Mouse (Mus musculus): ENCODE measurements around the gene Tmem189. TPM values are rescaled to one million over a fixed set of nuclear protein-coding genes. Genes with fewer than 3 reads are reported as not detected.
A peak's percentile ranks its signal among the peaks of the same experiment; 100 is the strongest.

The Tmem189 gene
- polyA plus RNA-seq, 1 experiment from 2014 or later = 44.5 TPM

DNA sequence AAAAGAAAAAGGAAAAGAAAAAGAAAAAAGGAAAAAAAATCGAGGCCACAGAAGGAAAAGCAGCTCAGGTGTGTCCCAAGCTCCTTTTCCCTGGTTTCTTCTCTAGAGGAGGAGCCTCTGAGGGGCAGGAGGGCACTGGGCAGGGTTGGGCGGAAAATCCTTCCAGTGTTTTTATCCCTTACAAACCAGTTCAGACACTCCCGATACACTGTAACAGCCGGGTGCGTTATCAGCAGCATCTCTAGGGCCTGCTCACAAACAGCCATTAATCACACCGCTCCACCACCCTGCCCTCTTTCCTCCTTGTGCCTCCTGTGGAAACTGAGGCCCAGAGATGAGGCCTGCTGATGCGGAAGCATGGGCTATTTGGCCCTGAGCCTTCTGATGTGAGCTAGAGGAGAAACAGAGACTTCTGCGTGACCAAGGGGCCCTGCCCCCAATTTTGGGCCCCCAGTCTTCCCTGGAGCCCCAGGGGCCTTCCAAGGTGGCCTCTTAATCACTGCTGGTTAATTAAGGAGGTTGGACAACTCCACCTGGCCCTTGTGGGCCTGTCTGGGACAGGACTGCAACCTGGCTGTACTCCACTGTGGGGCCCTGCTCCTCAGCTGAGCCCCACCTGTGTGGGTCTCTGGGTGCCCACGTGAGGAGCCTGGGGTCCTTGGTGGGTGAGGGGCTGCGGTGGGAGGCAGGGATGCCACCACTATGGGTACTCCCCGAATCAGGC lies 31.7 kb upstream of the Tmem189 start:
- H3K27ac ChIP-seq (ENCODE audit: low read length) = no peak overlapping the region
- no peak for ATAC-seq (replicated peaks; ENCODE audit: extremely low read depth, insufficient read depth, low FRiP score)

DNA sequence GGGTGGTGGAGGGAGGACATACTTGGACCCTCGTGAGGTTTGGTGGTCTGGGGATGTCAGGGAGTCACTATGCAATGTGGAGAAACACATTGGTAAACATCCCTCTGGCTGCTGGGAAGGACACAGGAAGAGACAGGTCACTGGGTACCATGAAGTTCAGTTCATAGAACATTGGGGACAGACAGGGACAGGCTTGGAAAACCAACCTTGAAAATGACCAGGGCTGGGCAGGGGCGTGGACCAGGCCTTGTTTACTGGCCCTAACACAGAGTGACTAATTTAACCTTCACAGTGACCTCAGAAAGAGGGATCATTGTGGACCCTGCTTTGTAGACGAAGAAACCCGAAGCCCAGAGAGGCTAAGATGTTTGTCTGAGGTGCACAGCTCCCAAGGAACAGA lies 29.9 kb upstream of the Tmem189 start:
- Histone ChIP-seq H3K4me3 (ENCODE audit: low read length) (no peak overlapping the region), H3K36me3 (ENCODE audit: control insufficient read depth, insufficient read depth) (no peaks in the 10 kb centered on the region), H3K27me3 (ENCODE audit: control insufficient read depth, insufficient read depth, low read length) (peaks cover under 1% of the 10 kb centered on the region; the same call in 1 of the 2 replicates), H3K4me1 (ENCODE audit: control insufficient read depth, insufficient read depth, low read length) (0 out of 2 replicates have a peak, but pooled peaks cover 3% of the 10 kb centered on the region), H3K4me2 (ENCODE audit: low read depth, low read length) (no peak overlapping the region), H3K9me3 (replicated peaks; ENCODE audit: control insufficient read depth, low read length) (no peaks in the 10 kb centered on the region), H3K9ac (ENCODE audit: low read length) (no peak overlapping the region), H3K27ac (ENCODE audit: low read length) (no peak overlapping the region)
- WGBS = 81% methylated on average over 4 of the region's 4 CpGs
- no peak for ATAC-seq (replicated peaks; ENCODE audit: extremely low read depth, insufficient read depth, low FRiP score)

More for the DNA sequence above, 31.7 kb upstream of the Tmem189 start:
- Histone ChIP-seq H3K27me3 (ENCODE audit: control insufficient read depth, insufficient read depth, low read length) (peaks cover 2% of the 10 kb centered on the region; the same call in 1 of the 2 replicates), H3K4me2 (ENCODE audit: low read depth, low read length) (no peak overlapping the region), H3K4me3 (ENCODE audit: low read length) (no peak overlapping the region), H3K9me3 (replicated peaks; ENCODE audit: control insufficient read depth, low read length) (no peaks in the 10 kb centered on the region), H3K4me1 (ENCODE audit: control insufficient read depth, insufficient read depth, low read length) (no peaks in the 10 kb centered on the region), H3K9ac (ENCODE audit: low read length) (no peak overlapping the region), H3K36me3 (ENCODE audit: control insufficient read depth, insufficient read depth) (no peaks in the 10 kb centered on the region)
- 74% methylated on average over 11 of the region's 11 CpGs for WGBS

DNA sequence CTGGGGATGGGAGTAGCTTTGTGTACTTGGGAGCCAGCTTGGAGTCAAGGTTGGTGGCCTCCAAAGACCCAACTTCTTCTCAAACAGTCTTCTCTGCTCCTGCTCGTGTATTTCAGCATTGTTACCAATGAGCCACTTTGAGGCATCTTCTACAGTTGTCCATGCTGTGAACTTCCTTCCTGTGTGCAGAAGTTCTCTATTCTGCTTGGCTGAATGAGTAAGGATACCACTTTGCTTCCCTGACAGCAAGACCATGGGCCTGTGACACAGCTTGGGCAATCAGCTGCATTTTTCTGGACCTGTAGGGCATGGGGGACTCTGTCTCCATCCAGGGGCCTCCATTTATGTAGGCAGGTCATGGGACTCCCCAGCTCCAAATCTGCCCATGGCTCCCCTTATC lies 27.6 kb upstream of the Tmem189 start:
- Histone ChIP-seq H3K4me3 (ENCODE audit: low read length) (no peak overlapping the region), H3K4me1 (ENCODE audit: control insufficient read depth, insufficient read depth, low read length) (peaks cover 13% of the 10 kb centered on the region), H3K27ac (ENCODE audit: low read length) (no peak overlapping the region), H3K27me3 (ENCODE audit: control insufficient read depth, insufficient read depth, low read length) (no peaks in the 10 kb centered on the region), H3K4me2 (ENCODE audit: low read depth, low read length) (no peak overlapping the region), H3K9me3 (replicated peaks; ENCODE audit: control insufficient read depth, low read length) (no peaks in the 10 kb centered on the region), H3K36me3 (ENCODE audit: control insufficient read depth, insufficient read depth) (no peaks in the 10 kb centered on the region), H3K9ac (ENCODE audit: low read length) (no peak overlapping the region)
- 61% methylated on average over 1 of the region's 1 CpGs for WGBS
- ATAC-seq (replicated peaks; ENCODE audit: extremely low read depth, insufficient read depth, low FRiP score) = no peak

DNA sequence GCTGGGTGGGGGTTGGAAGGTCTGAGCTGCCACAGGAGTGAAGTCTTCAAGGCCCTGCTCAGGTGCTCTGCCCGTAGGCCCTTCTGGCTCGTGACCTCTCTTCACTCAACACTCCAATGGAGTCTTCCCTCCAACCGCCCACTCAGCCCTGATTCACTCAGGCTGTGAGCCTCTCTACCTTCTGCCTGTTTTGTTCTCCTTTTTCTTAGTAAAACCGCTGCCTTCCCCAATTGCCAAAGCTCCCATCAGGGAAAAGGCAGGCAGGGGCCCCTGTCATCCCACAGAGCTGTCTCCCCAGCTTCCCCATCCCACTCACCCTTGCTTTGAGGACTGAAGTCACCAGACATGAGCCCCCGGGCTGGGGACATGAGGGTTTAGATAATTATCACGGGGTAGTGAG lies 25.4 kb upstream of the Tmem189 start:
- Histone ChIP-seq H3K36me3 (ENCODE audit: control insufficient read depth, insufficient read depth) (no peaks in the 10 kb centered on the region), H3K27me3 (ENCODE audit: control insufficient read depth, insufficient read depth, low read length) (no peaks in the 10 kb centered on the region), H3K4me2 (ENCODE audit: low read depth, low read length) (no peak overlapping the region), H3K4me1 (ENCODE audit: control insufficient read depth, insufficient read depth, low read length) (peaks cover 13% of the 10 kb centered on the region), H3K4me3 (ENCODE audit: low read length) (no peak overlapping the region), H3K9me3 (replicated peaks; ENCODE audit: control insufficient read depth, low read length) (no peaks in the 10 kb centered on the region), H3K9ac (ENCODE audit: low read length) (no peak overlapping the region), H3K27ac (ENCODE audit: low read length) (no peak overlapping the region)
- WGBS = 62% methylated on average over 6 of the region's 6 CpGs
- ATAC-seq (replicated peaks; ENCODE audit: extremely low read depth, insufficient read depth, low FRiP score) = no peak

DNA sequence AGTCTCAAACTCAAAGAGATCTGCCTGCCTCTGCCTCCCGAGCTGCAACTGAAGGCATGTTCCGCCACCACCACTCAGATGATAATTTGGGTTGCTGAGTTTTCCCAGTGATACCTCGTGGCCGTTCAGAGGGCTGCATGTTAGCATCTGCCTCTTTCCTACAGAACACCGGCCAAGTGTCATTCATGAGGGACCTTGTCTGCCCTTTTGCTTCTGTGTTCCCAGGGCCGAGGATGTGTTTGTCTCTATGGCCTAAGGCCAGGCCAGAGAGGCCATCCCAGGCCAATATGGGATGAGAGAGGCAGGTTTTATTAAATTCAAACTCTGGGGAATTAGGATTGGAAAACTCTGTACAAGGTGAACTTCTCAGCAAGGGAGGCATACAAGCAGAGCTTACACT lies 24.7 kb upstream of the Tmem189 start:
- Histone ChIP-seq H3K4me3 (ENCODE audit: low read length) (no peak overlapping the region), H3K4me2 (ENCODE audit: low read depth, low read length) (no peak overlapping the region), H3K36me3 (ENCODE audit: control insufficient read depth, insufficient read depth) (no peaks in the 10 kb centered on the region), H3K9ac (ENCODE audit: low read length) (no peak overlapping the region), H3K9me3 (replicated peaks; ENCODE audit: control insufficient read depth, low read length) (no peaks in the 10 kb centered on the region), H3K27ac (ENCODE audit: low read length) (no peak overlapping the region; the same call in 1 of the 2 replicates), H3K27me3 (ENCODE audit: control insufficient read depth, insufficient read depth, low read length) (no peaks in the 10 kb centered on the region), H3K4me1 (ENCODE audit: control insufficient read depth, insufficient read depth, low read length) (peaks cover 13% of the 10 kb centered on the region)
- 86% methylated on average over 6 of the region's 6 CpGs for WGBS
- no peak for ATAC-seq (replicated peaks; ENCODE audit: extremely low read depth, insufficient read depth, low FRiP score)

DNA sequence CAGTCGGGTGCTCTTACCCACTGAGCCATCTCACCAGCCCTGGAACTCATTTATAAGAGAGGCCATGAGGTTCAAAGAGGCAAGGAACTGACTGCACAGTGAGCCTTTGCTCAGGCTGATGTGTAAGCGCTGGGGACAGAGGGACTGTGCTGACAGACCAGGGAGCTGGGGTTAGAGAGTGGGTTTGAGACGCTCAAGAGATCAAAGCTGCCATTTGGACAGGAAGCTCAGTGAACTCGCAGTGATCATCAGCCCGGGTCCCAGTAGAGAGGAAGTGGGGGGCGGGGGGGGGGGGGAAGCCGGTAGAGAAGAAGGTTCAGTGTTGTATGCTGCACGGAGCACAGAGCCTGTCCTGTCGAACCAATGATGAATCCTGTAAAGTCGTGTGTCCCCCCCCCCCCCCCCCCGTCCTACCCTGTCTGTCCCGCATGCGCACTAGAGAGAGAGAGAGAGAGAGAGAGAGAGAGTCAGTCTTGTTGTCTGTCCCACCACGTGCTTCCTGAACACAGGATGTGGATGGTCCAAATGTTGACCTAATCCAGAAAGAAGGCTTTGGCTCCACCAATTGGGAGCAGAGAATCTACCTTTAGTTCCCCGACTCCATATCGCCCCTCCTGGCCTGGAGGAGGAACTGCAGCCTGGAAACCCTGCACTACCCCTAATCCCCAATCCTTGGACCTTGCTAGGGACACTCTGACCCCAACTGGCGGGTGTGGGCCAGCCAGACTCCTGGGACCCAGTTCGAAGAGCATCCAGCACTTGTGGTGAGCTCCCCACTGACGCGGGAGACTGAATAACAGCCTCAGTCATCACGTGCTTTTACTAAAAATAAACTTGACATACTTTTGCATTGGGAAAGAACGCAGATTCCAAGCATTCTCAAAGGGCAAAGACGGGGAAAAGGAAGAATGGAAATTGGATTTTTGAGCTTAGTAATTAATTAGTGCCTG lies 23.5 kb upstream of the Tmem189 start:
- no peak overlapping the region for H3K9ac ChIP-seq (ENCODE audit: low read length)
- H3K36me3 ChIP-seq (ENCODE audit: control insufficient read depth, insufficient read depth) = no peaks in the 10 kb centered on the region
- H3K4me2 ChIP-seq (ENCODE audit: low read depth, low read length) = peak overlapping the region; percentile 31
- peak overlapping the region; percentile 52 for H3K27ac ChIP-seq (ENCODE audit: low read length)
- no peaks in the 10 kb centered on the region for H3K9me3 ChIP-seq (replicated peaks; ENCODE audit: control insufficient read depth, low read length)
- no peaks in the 10 kb centered on the region for H3K27me3 ChIP-seq (ENCODE audit: control insufficient read depth, insufficient read depth, low read length)
- WGBS = 54% methylated on average over 21 of the region's 23 CpGs
- no peak for ATAC-seq (replicated peaks; ENCODE audit: extremely low read depth, insufficient read depth, low FRiP score)
- no peak overlapping the region for H3K4me3 ChIP-seq (ENCODE audit: low read length)
- H3K4me1 ChIP-seq (ENCODE audit: control insufficient read depth, insufficient read depth, low read length) = peaks cover 13% of the 10 kb centered on the region

DNA sequence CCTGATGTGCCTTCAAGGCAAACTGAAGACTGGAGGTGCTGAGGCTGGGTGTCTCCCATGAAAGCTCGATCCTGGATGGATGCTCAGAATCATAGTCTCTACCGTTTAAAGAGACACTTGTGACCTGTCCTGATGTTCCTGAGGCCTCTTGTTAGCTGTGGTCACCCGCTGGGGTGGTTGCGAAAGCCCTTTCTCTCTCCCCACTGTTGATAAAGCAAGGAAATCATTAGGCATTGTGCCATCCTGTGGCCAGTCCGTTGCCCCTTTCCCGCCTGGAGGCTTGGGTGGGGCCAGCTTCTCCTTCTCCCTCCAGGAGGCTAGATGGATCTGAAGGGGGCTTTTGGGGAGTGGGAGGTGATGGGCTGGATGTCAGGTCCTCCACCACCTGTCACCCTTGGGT lies 21.0 kb upstream of the Tmem189 start:
- ATAC-seq (replicated peaks; ENCODE audit: extremely low read depth, insufficient read depth, low FRiP score) = no peak
- no peaks in the 10 kb centered on the region for H3K9me3 ChIP-seq (replicated peaks; ENCODE audit: control insufficient read depth, low read length)
- H3K27me3 ChIP-seq (ENCODE audit: control insufficient read depth, insufficient read depth, low read length) = no peaks in the 10 kb centered on the region
- no peak overlapping the region for H3K4me3 ChIP-seq (ENCODE audit: low read length)
- no peaks in the 10 kb centered on the region for H3K36me3 ChIP-seq (ENCODE audit: control insufficient read depth, insufficient read depth)
- H3K4me1 ChIP-seq (ENCODE audit: control insufficient read depth, insufficient read depth, low read length) = peaks cover 13% of the 10 kb centered on the region
- H3K4me2 ChIP-seq (ENCODE audit: low read depth, low read length) = no peak overlapping the region
- H3K9ac ChIP-seq (ENCODE audit: low read length) = no peak overlapping the region
- no peak overlapping the region for H3K27ac ChIP-seq (ENCODE audit: low read length)
- 57% methylated on average over 6 of the region's 6 CpGs for WGBS

DNA sequence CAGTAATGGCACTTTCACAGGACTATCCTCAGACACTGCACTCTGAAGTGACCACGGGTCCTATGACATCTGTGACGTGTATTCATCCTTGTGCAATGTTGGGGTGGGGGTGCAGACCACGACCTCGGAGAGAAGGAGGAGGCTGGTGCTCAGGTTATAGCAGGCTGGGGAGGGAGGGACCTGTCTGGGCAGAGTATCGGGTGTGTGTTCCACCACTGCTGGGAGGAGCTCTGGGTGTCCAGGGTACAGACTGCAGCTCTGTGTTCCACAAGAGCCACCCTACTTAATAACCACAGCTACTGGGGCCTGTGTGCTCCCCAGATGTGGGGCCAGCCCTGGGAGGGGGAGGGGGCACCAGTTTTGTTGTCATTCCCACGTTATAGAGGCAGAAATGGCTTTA lies 20.3 kb upstream of the Tmem189 start:
- WGBS = 66% methylated on average over 6 of the region's 6 CpGs
- peaks cover 11% of the 10 kb centered on the region for H3K4me1 ChIP-seq (ENCODE audit: control insufficient read depth, insufficient read depth, low read length)

DNA sequence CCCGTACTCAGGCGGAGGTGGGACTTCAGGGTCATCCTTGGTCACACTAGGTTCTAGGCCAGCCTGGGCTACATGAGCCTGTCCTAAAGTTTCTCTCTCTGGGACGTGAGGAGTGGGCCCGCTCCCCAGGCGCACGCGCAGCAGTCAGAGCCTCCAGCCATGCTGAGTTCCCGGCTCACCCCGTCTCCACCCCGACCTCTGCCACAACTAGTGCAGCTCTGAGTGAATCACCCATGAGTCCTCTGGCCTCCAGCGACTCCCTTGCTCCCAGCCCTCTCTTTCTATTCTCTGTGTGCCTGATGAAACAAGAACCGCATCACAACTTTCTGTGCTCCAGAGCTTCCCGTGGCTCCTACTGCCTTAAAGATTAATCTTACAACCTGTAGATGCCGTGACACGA lies 18.8 kb upstream of the Tmem189 start:
- 58% methylated on average over 15 of the region's 15 CpGs for WGBS
- no peak for ATAC-seq (replicated peaks; ENCODE audit: extremely low read depth, insufficient read depth, low FRiP score)
- H3K4me1 ChIP-seq (ENCODE audit: control insufficient read depth, insufficient read depth, low read length) = peaks cover 4% of the 10 kb centered on the region

More for the DNA sequence above, 20.3 kb upstream of the Tmem189 start:
- Histone ChIP-seq H3K4me2 (ENCODE audit: low read depth, low read length) (no peak overlapping the region), H3K27me3 (ENCODE audit: control insufficient read depth, insufficient read depth, low read length) (no peaks in the 10 kb centered on the region), H3K36me3 (ENCODE audit: control insufficient read depth, insufficient read depth) (no peaks in the 10 kb centered on the region), H3K27ac (ENCODE audit: low read length) (no peak overlapping the region), H3K9ac (ENCODE audit: low read length) (no peak overlapping the region), H3K4me3 (ENCODE audit: low read length) (no peak overlapping the region), H3K9me3 (replicated peaks; ENCODE audit: control insufficient read depth, low read length) (no peaks in the 10 kb centered on the region)
- ATAC-seq (replicated peaks; ENCODE audit: extremely low read depth, insufficient read depth, low FRiP score) = no peak

More for the DNA sequence above, 18.8 kb upstream of the Tmem189 start:
- no peak overlapping the region for H3K9ac ChIP-seq (ENCODE audit: low read length)
- H3K4me2 ChIP-seq (ENCODE audit: low read depth, low read length) = no peak overlapping the region
- H3K36me3 ChIP-seq (ENCODE audit: control insufficient read depth, insufficient read depth) = no peaks in the 10 kb centered on the region
- H3K9me3 ChIP-seq (replicated peaks; ENCODE audit: control insufficient read depth, low read length) = no peaks in the 10 kb centered on the region
- H3K27ac ChIP-seq (ENCODE audit: low read length) = no peak overlapping the region
- no peak overlapping the region for H3K4me3 ChIP-seq (ENCODE audit: low read length)
- H3K27me3 ChIP-seq (ENCODE audit: control insufficient read depth, insufficient read depth, low read length) = no peaks in the 10 kb centered on the region

Measured in heart, embryonic 16.5 days (tissue).